Mouse (Mus musculus) brain, embryonic 14.5 days (tissue): ENCODE measurements around the gene Slc16a10. TPM values are rescaled to one million over a fixed set of nuclear protein-coding genes. Genes with fewer than 3 reads are reported as not detected.
A peak's percentile ranks its signal among the peaks of the same experiment; 100 is the strongest.

Source experiments
- DNase-seq: peaks from one replicate; pipeline ENCODE4 v3.0.0-alpha.2; 2011; ENCODE audit warnings: low read depth
- CTCF ChIP-seq: fragments of 200-500 bp; IDR thresholded peaks from 2 replicates; pipeline ENCODE4 v1.5.1; 2012; ENCODE audit warnings: inconsistent platforms, mild to moderate bottlenecking, moderate library complexity, borderline replicate concordance; ENCODE audit not compliant: insufficient read depth, insufficient read length; ENCODE audit errors: extremely low read depth
- POLR2A ChIP-seq: fragments of 200-500 bp; IDR thresholded peaks from 2 replicates; pipeline ENCODE4 v1.6.1; 2012; ENCODE audit warnings: mild to moderate bottlenecking, inconsistent platforms, borderline replicate concordance; ENCODE audit not compliant: poor library complexity, insufficient read depth, insufficient read length, severe bottlenecking; ENCODE audit errors: extremely low read depth
- polyA plus RNA-seq: library from polyadenylated mRNA; depleted of rRNA; stranded (reverse); fragments of >200 nt; gene quantifications from 2 replicates; pipeline ENCODE4 v1.2.3, GENCODE M21; 2012

Gene Slc16a10
- polyA plus RNA-seq, 1 experiment: 7.5 TPM

GRCm38 (mm10) chr10:40124096-40124495, 18.0 kb downstream of the Slc16a10 start:
- TF ChIP-seq POLR2A: no peak
- TF ChIP-seq CTCF: no peak
- DNase-seq: no peak

- DNase-seq: no peak
- TF ChIP-seq POLR2A (no peak), CTCF (no peak)
Observed at GRCm38 (mm10) chr10:40119466-40119865, 22.6 kb downstream of the Slc16a10 start.

- no peak for DNase-seq
- TF ChIP-seq POLR2A (no peak), CTCF (no peak)
Observed at GRCm38 (mm10) chr10:40118743-40119387, 23.2 kb downstream of the Slc16a10 start.

GRCm38 (mm10) chr10:40113517-40114085, 28.5 kb downstream of the Slc16a10 start:
- DNase-seq: no peak
- TF ChIP-seq POLR2A: no peak

GRCm38 (mm10) chr10:40112256-40112655, 29.8 kb downstream of the Slc16a10 start:
- DNase-seq: no peak
- no peak for TF ChIP-seq CTCF
- no peak for TF ChIP-seq POLR2A

- no peak for DNase-seq
- no peak for TF ChIP-seq CTCF
- no peak for TF ChIP-seq POLR2A
Observed at GRCm38 (mm10) chr10:40109520-40109919, 32.5 kb downstream of the Slc16a10 start.

- DNase-seq: no peak
- TF ChIP-seq CTCF (no peak), POLR2A (no peak)
Observed at GRCm38 (mm10) chr10:40108992-40109391, 33.1 kb downstream of the Slc16a10 start.

GRCm38 (mm10) chr10:40107995-40108394, 34.1 kb downstream of the Slc16a10 start:
- no peak for DNase-seq
- TF ChIP-seq CTCF: no peak
- TF ChIP-seq POLR2A: no peak

GRCm38 (mm10) chr10:40105174-40105573, 36.9 kb downstream of the Slc16a10 start:
- no peak for DNase-seq
- TF ChIP-seq CTCF: no peak
- TF ChIP-seq POLR2A: no peak

GRCm38 (mm10) chr10:40103790-40104189, 38.3 kb downstream of the Slc16a10 start:
- peak; percentile 18 for DNase-seq
- TF ChIP-seq POLR2A: no peak
- no peak for TF ChIP-seq CTCF

GRCm38 (mm10) chr10:40102986-40103385, 39.1 kb downstream of the Slc16a10 start:
- peak; percentile 30 for DNase-seq
- TF ChIP-seq CTCF: no peak
- TF ChIP-seq POLR2A: no peak

- no peak for TF ChIP-seq POLR2A
- no peak for TF ChIP-seq CTCF
- DNase-seq: peak; percentile 14
Observed at GRCm38 (mm10) chr10:40102166-40102565, 39.9 kb downstream of the Slc16a10 start.
